Mouse (Mus musculus) CH12.LX (cell line): ENCODE measurements around the gene Sel1l. TPM values are rescaled to one million over a fixed set of nuclear protein-coding genes. Genes with fewer than 3 reads are reported as not detected.

Experiments used
- DNase-seq: peaks from one replicate; pipeline ENCODE4 v3.0.0-alpha.2; 2013; ENCODE audit errors: extremely low read depth
- H3K27ac ChIP-seq: 2 replicates; pipeline ENCODE4 v1.5.1; 2012; ENCODE audit warnings: low read depth, mild to moderate bottlenecking, control low read depth, moderate library complexity; ENCODE audit not compliant: insufficient read depth
- H3K27me3 ChIP-seq: replicated peaks from 2 replicates; pipeline ENCODE3; 2012; ENCODE audit warnings: inconsistent platforms
- H3K36me3 ChIP-seq, 2 experiments: replicated peaks in 1 of 2; 2 replicates each; pipeline versions ENCODE3 to v1.6.1; 2012; ENCODE audit warnings: inconsistent platforms in 1 of 2, low read length in 1 of 2, mild to moderate bottlenecking in 1 of 2, mixed read lengths in 1 of 2, moderate library complexity in 1 of 2; ENCODE audit not compliant: control insufficient read depth in 1 of 2, insufficient read depth in 1 of 2
- H3K4me1 ChIP-seq, 2 experiments: 2 replicates each; pipeline ENCODE4 v1.6.1; 2012; ENCODE audit warnings: inconsistent platforms in 1 of 2, moderate library complexity in 1 of 2; ENCODE audit not compliant: insufficient read depth in 2 of 2, control insufficient read depth in 1 of 2
- H3K4me2 ChIP-seq: 2 replicates; pipeline ENCODE4 v1.6.1; 2012; ENCODE audit warnings: low read depth, mild to moderate bottlenecking, control low read depth; ENCODE audit not compliant: poor library complexity, insufficient read depth, severe bottlenecking
- H3K4me3 ChIP-seq, 3 experiments: fragments of 150-350 bp in 1 of 3; sonication (generic) in 1 of 3; replicated peaks in 1 of 3; 2 replicates each; pipeline versions ENCODE3 to v1.5.1; 2011 to 2012; ENCODE audit warnings: low read depth in 2 of 3, low read length in 2 of 3, mild to moderate bottlenecking in 2 of 3, moderate library complexity in 2 of 3, control low read depth in 1 of 3, improper control_type of control experiment in 1 of 3, inconsistent platforms in 1 of 3, mixed read lengths in 1 of 3; ENCODE audit not compliant: poor library complexity in 1 of 3
- H3K79me2 ChIP-seq: replicated peaks from 2 replicates; pipeline ENCODE4 v1.6.1; 2012; ENCODE audit warnings: mild to moderate bottlenecking, moderate library complexity; ENCODE audit not compliant: control insufficient read depth, poor library complexity, insufficient read depth, severe bottlenecking; ENCODE audit errors: extremely low read depth
- H3K9ac ChIP-seq: 2 replicates; pipeline ENCODE4 v1.6.1; 2012; ENCODE audit warnings: low read depth, mild to moderate bottlenecking, control low read depth, moderate library complexity; ENCODE audit not compliant: insufficient read depth
- H3K9me3 ChIP-seq: replicated peaks from 2 replicates; pipeline ENCODE3; 2012; ENCODE audit warnings: low read length, inconsistent platforms, mixed read lengths
- CHD2 ChIP-seq: IDR thresholded peaks from 2 replicates; pipeline ENCODE4 v1.6.1; 2011; ENCODE audit warnings: low read length, improper control_type of control experiment
- CTCF ChIP-seq, 2 experiments: IDR thresholded peaks in 1 of 2; conservative IDR thresholded peaks in 1 of 2; 2 replicates each; pipeline ENCODE4 v1.5.1; 2011 to 2012; ENCODE audit warnings: low read depth in 2 of 2, low read length in 2 of 2, improper control_type of control experiment in 1 of 2, inconsistent platforms in 1 of 2, mild to moderate bottlenecking in 1 of 2, moderate library complexity in 1 of 2
- ETS1 ChIP-seq: conservative IDR thresholded peaks from 2 replicates; pipeline ENCODE4 v1.6.1; 2012; ENCODE audit warnings: low read depth, mild to moderate bottlenecking, inconsistent platforms, low read length, improper control_type of control experiment, moderate library complexity
- GABPA ChIP-seq: IDR thresholded peaks from 2 replicates; pipeline ENCODE4 v1.6.1; 2012; ENCODE audit warnings: low read depth, low read length, improper control_type of control experiment, inconsistent platforms; ENCODE audit not compliant: insufficient replicate concordance
- HCFC1 ChIP-seq: IDR thresholded peaks from 2 replicates; pipeline ENCODE4 v1.6.1; 2012; ENCODE audit warnings: low read depth, mild to moderate bottlenecking, inconsistent platforms, low read length, improper control_type of control experiment
- IRF4 ChIP-seq: IDR thresholded peaks from 2 replicates; pipeline ENCODE4 v1.6.1; 2014; ENCODE audit warnings: low read depth, mild to moderate bottlenecking, inconsistent platforms, low read length, improper control_type of control experiment
- KAT2A ChIP-seq: IDR thresholded peaks from 2 replicates; pipeline ENCODE4 v1.6.1; 2012; ENCODE audit warnings: low read length, improper control_type of control experiment, inconsistent platforms; ENCODE audit not compliant: insufficient replicate concordance
- MAZ ChIP-seq: IDR thresholded peaks from 2 replicates; pipeline ENCODE4 v1.6.1; 2012; ENCODE audit warnings: low read depth, mild to moderate bottlenecking, inconsistent platforms, low read length, improper control_type of control experiment, moderate library complexity
- MYC ChIP-seq: IDR thresholded peaks from 2 replicates; pipeline ENCODE4 v1.6.1; 2011; ENCODE audit warnings: low read depth, mild to moderate bottlenecking, improper control_type of control experiment, low read length
- NRF1 ChIP-seq: IDR thresholded peaks from 2 replicates; pipeline ENCODE4 v1.6.1; 2014; ENCODE audit warnings: low read depth, mild to moderate bottlenecking, inconsistent platforms, low read length, improper control_type of control experiment, moderate library complexity
- PAX5 ChIP-seq: IDR thresholded peaks from 2 replicates; pipeline ENCODE4 v1.6.1; 2012; ENCODE audit warnings: low read length, inconsistent platforms, mixed read lengths
- POLR2A ChIP-seq: IDR thresholded peaks from 2 replicates; pipeline ENCODE4 v1.6.1; 2011; ENCODE audit warnings: low read depth, mild to moderate bottlenecking, improper control_type of control experiment, low read length
- SIN3A ChIP-seq: IDR thresholded peaks from 2 replicates; pipeline ENCODE4 v1.6.1; 2012; ENCODE audit warnings: low read length, improper control_type of control experiment, inconsistent platforms
- SMC3 ChIP-seq: IDR thresholded peaks from 2 replicates; pipeline ENCODE4 v1.6.1; 2011; ENCODE audit warnings: low read depth, low read length, improper control_type of control experiment
- TBP ChIP-seq: conservative IDR thresholded peaks from 2 replicates; pipeline ENCODE4 v1.6.1; 2011; ENCODE audit warnings: low read depth, low read length, improper control_type of control experiment
- UBTF ChIP-seq: IDR thresholded peaks from 2 replicates; pipeline ENCODE4 v1.6.1; 2012; ENCODE audit warnings: low read depth, mild to moderate bottlenecking, inconsistent platforms, low read length, improper control_type of control experiment, moderate library complexity
- USF2 ChIP-seq: conservative IDR thresholded peaks from 2 replicates; pipeline ENCODE4 v1.6.1; 2011; ENCODE audit warnings: low read depth, low read length, improper control_type of control experiment
- ZMIZ1 ChIP-seq: IDR thresholded peaks from 2 replicates; pipeline ENCODE4 v1.6.1; 2012; ENCODE audit warnings: low read depth, mild to moderate bottlenecking, inconsistent platforms, low read length, improper control_type of control experiment
- ZNF384 ChIP-seq: IDR thresholded peaks from 2 replicates; pipeline ENCODE4 v1.6.1; 2012; ENCODE audit warnings: low read depth, low read length, improper control_type of control experiment, inconsistent platforms
- dilution Hi-C: fragments of 300-500 bp; cut with MboI; formaldehyde crosslinking; loops from 2 replicates; pipeline ENCODE4 v1.14.3; 2020; ENCODE audit warnings: low sequenced_read_pairs; ENCODE audit not compliant: extremely low pct_unique_long_range_greater_than_20kb, extremely low pct_ligation_motif_present
- in situ Hi-C: fragments of 300-500 bp; cut with MboI; formaldehyde crosslinking; loops from 3 replicates; pipeline ENCODE4 v1.14.3; 2019; ENCODE audit warnings: low sequenced_read_pairs, low pct_ligation_motif_present, low pct_unique_long_range_greater_than_20kb, mixed read lengths
- polyA plus RNA-seq: library from polyadenylated mRNA; unstranded; fragments of >175 nt; gene quantifications from 2 replicates; pipeline ENCODE4 v1.2.1, GENCODE M21; 2012; ENCODE audit warnings: low read depth; ENCODE audit not compliant: insufficient read length
- total RNA-seq, 2 experiments: library from RNA; depleted of rRNA; stranded (reverse); fragments of 300-350 nt in 1 of 2; fragments of >200 nt in 1 of 2; gene quantifications; 2 replicates each; pipeline ENCODE4 v1.2.3; 2012 to 2014

Gene Sel1l
- total and polyA plus RNA-seq, 3 experiments: 46.6 to 155 (median 84.7) TPM

DNA sequence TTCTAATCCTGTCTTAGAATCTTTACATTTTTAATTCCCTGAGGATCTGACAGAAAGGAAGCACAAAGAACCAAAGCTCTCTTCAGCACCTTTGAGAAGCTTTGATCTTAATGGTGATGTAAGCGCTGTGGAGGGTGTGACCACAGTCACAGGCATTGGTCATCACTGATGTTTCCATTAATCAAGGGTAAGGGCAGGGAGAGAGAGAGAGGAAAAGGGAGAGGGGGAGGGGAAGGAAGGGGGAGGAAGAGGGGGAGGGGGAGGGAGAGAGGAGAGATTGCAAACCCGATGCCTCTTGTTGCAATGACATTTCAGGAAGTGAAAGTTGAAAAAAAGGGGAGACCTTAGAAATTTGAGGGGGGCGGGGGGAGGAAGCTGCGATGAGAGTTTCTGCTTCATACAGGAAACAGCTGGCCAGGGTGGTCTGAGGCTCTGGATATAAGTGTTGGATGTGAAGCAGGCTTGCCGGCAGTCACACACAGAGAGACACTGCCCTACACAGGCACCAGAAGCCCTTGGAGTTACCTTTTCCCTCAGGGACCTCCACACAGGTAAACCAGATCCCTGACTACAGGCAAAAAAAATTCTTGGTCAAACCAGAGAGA lies 92.3 kb downstream of the Sel1l start:
- H3K4me2 ChIP-seq: peak overlapping the region; percentile 41
- no peak overlapping the region for H3K4me3 ChIP-seq
- no peak overlapping the region for H3K27ac ChIP-seq
- TF ChIP-seq ZNF384 (peak; percentile 65), HCFC1 (no peak), SMC3 (no peak), PAX5 (no peak), MAZ (no peak), IRF4 (peak; percentile 62; the same call in 1 of the 2 replicates), POLR2A (no peak), UBTF (no peak), NRF1 (no peak), USF2 (no peak), TBP (no peak), KAT2A (no peak), ETS1 (peak; percentile 33; the same call in 1 of the 2 replicates), CHD2 (peak; percentile 43; the same call in 1 of the 2 replicates), GABPA (no peak), MYC (no peak), CTCF (conservative IDR thresholded peaks at IDR 0.05 in 1 of 2, IDR thresholded peaks at IDR 0.05 in 1 of 2; ENCODE audit: low read depth in 2 of 2, low read length in 2 of 2) (no peak), SIN3A (no peak), ZMIZ1 (no peak)
- H3K9me3 ChIP-seq: no peaks in the 10 kb centered on the region
- H3K27me3 ChIP-seq: peaks cover 25% of the 10 kb centered on the region
- no peaks in the 10 kb centered on the region for H3K36me3 ChIP-seq
- H3K79me2 ChIP-seq: no peaks in the 10 kb centered on the region
- peaks cover 3 to 11% of the 10 kb centered on the region in 2 experiments for H3K4me1 ChIP-seq
- peak; percentile 28 for DNase-seq
- in situ Hi-C loops (no loop called here), dilution Hi-C loops (no loop called here)
- H3K9ac ChIP-seq: no peak overlapping the region

Other genes starting within 250 kb of the Sel1l start
- gene Ston2, start 60.8 kb downstream of the Sel1l start, total RNA-seq (2012; rRNA removed): 0.29 and 0.34 TPM in 2 replicates
- gene Ston2, start 60.8 kb downstream of the Sel1l start, total RNA-seq (2014; rRNA removed): not detected in 2 replicates
- gene Ston2, start 60.8 kb downstream of the Sel1l start, polyA plus RNA-seq: 0.21 TPM in 1 of 2 replicates, not detected in the other